Mouse (Mus musculus) brown adipose tissue, adult 24 weeks (tissue): ENCODE data around the gene Fibp. TPM values are rescaled to one million over a fixed set of nuclear protein-coding genes. Genes with fewer than 3 reads are reported as not detected.

Source experiments
- H3K27ac ChIP-seq: fragments of 200-500 bp; replicated peaks from 2 replicates; pipeline ENCODE4 v1.5.1; 2012; ENCODE audit warnings: low read depth, mild to moderate bottlenecking, low read length
- H3K4me1 ChIP-seq: fragments of 200-500 bp; 2 replicates; pipeline ENCODE4 v1.6.1; 2012; ENCODE audit warnings: low read length, mixed read lengths; ENCODE audit not compliant: control insufficient read depth, insufficient read depth, insufficient read length
- H3K4me3 ChIP-seq: fragments of 200-500 bp; 2 replicates; pipeline ENCODE4 v1.5.1; 2012; ENCODE audit warnings: low read depth, mild to moderate bottlenecking, low read length, moderate library complexity; ENCODE audit not compliant: insufficient read depth
- polyA plus RNA-seq: library from polyadenylated mRNA; stranded (reverse); fragments of >200 nt; gene quantifications from 2 replicates; pipeline ENCODE4 v1.2.4, GENCODE M21; 2012; ENCODE audit not compliant: missing spikeins, insufficient read depth, insufficient read length

The Fibp gene
- polyA plus RNA-seq, 1 experiment = 34.8 TPM

- Histone ChIP-seq H3K27ac (peak overlapping the region; percentile 92; the same call in 1 of the 2 replicates), H3K4me3 (peak overlapping the region; percentile 91), H3K4me1 (peaks cover 17% of the 10 kb centered on the region)
Observed at GRCm38 (mm10) chr19:5425906-5426565, 34.4 kb upstream of the Fibp start.

DNA sequence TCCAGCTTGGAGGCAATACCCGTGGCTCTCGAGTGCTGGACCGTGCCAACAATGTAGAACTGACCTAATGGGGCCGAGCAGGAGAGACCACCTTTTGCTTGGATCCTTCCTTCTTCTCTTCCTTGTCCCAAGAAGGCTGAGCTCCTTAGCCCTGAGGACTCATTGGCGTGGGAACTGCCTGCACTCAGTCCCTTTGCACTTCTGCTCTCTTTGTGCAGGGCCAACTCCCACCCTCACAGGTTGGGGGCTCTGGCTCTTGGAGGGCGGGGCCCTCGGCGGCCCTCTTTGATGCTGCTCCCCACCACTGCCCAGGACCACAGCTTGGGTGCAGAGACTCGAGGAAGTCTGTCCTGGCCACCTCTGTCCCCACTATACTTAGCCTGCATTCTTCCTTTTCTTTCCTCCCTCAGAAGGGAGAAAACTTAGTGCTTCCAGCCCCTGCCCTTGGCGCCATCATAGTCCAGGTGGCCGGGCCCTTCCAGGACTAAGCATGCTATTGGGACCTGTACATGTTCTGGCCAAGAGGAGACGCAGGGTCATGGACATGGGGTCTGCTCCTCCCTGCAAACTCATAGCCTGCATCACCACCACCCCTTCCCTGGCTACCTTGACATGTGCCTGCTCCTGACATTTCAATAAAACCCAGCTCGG lies 33.6 kb upstream of the Fibp start:
- H3K27ac ChIP-seq = no peak overlapping the region
- H3K4me3 ChIP-seq = peak overlapping the region; percentile 91
- H3K4me1 ChIP-seq = peaks cover 17% of the 10 kb centered on the region

DNA sequence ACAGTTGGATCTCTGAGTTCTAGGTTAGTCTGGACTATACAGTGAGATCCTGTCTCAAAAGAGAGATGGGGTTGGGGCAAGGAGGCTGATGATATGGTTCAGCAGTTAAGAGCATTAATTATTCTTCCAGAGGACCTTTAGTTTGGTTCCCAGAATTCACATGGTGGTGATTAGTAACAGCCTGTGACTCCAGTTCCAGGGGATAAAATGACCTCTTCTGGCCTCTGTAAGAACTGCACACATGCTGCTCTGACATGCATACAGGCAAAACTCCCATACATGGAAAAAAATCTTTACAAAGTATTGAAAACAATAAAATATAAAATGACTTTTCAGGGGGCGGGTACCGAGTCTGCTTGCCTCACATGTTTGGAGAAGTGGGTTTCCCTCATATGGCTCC lies 32.3 kb upstream of the Fibp start:
- H3K4me1 ChIP-seq = peaks cover 18% of the 10 kb centered on the region
- H3K4me3 ChIP-seq = no peak overlapping the region
- no peak overlapping the region for H3K27ac ChIP-seq

GRCm38 (mm10) chr19:5429219-5429618 lies 31.2 kb upstream of the Fibp start:
- H3K4me3 ChIP-seq = no peak overlapping the region
- H3K4me1 ChIP-seq = peaks cover 14% of the 10 kb centered on the region
- H3K27ac ChIP-seq = no peak overlapping the region

- Histone ChIP-seq H3K4me1 (peaks cover 14% of the 10 kb centered on the region), H3K27ac (no peak overlapping the region), H3K4me3 (no peak overlapping the region)
Observed at GRCm38 (mm10) chr19:5429806-5430205, 30.6 kb upstream of the Fibp start.

DNA sequence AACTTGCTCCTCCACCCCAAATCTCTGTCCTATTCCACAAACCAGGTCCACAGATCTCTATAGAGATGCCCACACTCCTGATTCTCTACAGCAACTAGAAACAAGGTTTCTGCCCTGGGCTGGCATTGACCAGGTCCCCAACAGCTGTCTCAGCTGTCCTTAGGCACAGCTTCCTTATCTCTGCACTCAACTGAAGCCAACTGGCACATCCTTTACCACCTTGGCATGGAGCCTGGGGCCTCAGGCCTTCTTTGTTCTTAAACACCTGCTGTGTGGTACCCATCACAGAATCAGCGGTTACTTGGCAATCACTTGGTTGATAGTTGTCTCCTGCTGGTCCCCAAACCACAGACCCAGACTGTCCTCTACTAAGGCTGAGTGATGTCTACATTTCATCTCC lies 30.0 kb upstream of the Fibp start:
- H3K4me1 ChIP-seq = peaks cover 14% of the 10 kb centered on the region
- H3K4me3 ChIP-seq = no peak overlapping the region
- H3K27ac ChIP-seq = no peak overlapping the region

DNA sequence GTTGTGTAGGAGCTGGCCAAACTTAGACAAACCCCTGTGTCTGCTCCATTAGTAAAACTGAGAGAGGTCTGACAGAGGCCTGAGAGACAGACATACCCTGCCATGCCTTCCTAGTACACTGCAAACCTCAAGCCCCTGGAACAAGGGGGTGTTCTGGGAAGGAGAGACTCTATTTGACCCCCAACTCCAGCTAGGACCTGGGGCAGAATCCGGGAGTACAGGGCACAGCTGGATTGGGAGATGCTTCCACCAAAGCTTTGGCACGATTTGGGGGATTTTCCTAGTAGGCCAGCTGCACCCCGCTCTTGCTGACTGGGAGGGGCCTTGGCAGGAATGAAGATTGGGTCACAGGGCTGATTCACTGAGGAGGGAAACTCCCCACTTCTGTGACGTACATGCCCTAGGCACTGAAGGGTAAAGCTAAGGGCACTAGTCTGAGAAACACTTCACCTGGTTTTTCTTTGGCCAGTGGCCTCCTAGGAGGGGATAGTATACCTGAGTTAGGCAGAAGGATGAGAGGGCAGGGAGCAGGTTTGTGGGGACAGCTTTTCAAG lies 28.4 kb upstream of the Fibp start:
- no peak overlapping the region for H3K27ac ChIP-seq

DNA sequence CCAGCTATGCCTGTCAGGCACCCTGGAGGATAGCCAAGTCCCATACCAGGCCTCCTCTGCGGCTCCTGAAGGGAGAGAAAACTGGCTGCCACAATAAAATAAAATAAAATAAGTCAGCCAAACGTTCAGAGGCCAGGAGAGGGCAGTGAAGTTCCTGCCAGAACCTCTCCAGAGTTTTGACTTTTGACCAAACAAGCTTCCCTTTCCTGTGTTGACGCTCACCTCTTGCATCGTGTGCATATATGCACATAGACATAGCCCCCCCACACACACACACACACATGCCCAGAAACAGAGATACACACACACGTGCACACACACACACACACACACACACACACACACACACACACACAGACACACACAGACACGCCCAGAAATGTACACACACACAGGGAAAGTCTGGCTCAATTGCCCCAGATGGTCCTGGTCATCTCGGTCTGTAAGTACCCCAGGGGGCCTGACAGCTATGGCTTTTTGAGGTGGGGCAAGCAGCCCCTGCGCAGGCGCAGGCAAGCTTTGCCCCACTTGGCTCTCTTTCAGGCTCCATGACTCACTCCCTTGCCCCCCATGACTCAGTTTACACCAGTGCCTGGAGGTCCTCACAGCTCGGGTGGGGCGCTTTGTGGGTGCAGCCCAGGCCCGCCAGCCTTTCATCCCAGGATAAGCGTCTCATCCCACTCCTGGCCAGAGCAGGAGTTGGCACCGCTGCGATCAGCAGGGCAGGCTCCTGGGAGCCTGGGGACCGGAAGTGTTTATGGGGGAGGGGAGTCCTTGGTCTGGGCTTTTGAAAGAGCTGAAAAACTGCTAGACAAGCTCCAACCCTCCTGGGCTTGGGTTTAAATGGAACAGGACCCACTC lies 27.2 kb upstream of the Fibp start:
- Histone ChIP-seq H3K4me3 (peak overlapping the region; percentile 55), H3K27ac (peak overlapping the region; percentile 63), H3K4me1 (peaks cover 4% of the 10 kb centered on the region; the same call in 1 of the 2 replicates)

More for the DNA sequence above, 28.4 kb upstream of the Fibp start:
- no peak overlapping the region for H3K4me3 ChIP-seq
- peaks cover 4% of the 10 kb centered on the region; the same call in 1 of the 2 replicates for H3K4me1 ChIP-seq

DNA sequence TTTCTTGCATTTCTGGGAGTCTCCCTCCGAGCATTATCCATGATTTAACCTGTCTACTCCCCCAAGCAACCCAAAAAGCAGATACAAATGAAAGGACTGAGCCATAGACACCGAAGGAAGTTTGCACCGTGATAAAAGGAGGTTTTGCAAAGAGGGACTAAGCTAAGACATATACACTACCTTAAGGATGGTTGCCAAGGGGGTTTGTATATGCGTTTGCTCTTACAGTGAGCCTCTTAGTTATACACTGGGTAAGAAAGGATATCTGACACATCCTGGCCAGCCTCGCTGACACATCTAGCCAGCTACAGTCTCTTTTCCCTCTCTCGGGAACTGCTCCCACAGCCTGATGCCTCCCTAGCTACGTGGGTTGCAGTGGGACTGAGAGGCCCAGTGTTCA lies 26.5 kb upstream of the Fibp start:
- peak overlapping the region; percentile 63 for H3K27ac ChIP-seq
- peak overlapping the region; percentile 55; the same call in 1 of the 2 replicates for H3K4me3 ChIP-seq
- peaks cover 4% of the 10 kb centered on the region; the same call in 1 of the 2 replicates for H3K4me1 ChIP-seq

DNA sequence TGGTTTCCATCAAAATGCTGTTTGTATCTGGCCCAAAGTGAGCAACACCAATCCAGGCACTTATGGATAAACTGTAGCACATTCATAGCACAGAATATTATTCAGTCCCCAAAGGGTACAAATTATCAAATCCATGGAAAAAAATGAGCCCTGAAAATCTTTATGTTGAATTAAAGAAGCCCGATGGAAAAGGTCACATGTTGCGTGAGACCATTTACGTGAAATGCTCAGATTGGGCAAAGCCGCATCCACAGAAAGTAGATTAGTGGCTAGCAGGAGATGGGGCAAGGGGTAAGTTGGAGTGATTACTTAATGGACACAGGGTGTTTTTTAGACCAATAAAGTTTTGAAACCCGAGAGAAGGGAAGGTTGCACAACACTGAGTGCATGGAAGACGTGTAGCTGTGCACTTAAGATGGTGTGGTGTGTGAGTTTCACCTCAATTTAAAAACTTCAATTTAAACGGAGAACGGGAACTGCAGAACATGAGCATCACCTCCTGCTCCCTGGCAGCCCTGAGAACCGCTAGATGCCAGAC lies 16.0 kb upstream of the Fibp start:
- Histone ChIP-seq H3K4me1 (peaks cover 9% of the 10 kb centered on the region; the same call in 1 of the 2 replicates), H3K27ac (no peak overlapping the region), H3K4me3 (no peak overlapping the region)

DNA sequence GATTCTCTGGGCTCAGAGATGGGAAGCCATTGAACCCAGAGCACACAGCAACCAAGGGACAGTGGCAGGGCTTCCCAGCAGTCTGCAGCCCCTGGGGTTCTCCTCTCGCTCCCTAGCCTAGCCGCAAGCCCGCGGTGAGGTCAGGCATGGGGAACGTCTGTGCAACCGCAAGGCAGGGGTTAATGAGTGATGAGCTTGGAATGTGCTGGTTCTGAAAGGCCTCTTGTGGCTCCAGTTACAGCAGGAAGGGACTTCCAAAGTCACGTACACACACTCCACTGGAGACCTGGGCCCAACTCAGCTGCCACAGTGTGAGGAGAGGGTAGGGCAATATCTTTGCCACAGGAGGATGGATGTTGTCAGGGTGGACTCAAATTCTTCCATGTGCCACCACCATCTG lies 15.5 kb upstream of the Fibp start:
- Histone ChIP-seq H3K4me1 (peaks cover 9% of the 10 kb centered on the region; the same call in 1 of the 2 replicates), H3K27ac (no peak overlapping the region), H3K4me3 (no peak overlapping the region)

DNA sequence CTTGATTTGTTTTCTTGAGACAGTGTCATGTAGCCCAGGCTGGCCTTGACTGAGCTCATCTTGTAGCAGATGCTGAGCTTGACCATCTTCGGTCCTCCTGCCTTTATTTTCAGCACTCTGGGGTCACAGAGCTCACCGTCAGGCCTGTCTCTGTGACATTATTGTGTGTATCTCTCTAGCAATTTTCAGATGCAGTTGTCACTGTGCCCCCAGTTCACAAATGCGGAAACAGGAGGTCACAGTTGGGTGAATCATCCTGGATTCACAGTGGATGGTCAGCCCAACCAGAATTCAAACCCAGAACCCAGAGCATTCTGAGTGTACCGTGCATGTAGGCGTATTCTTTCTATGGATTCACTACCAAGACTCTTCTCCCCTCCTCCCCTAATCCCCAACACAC lies 14.7 kb upstream of the Fibp start:
- H3K4me3 ChIP-seq = no peak overlapping the region
- peaks cover 9% of the 10 kb centered on the region; the same call in 1 of the 2 replicates for H3K4me1 ChIP-seq
- no peak overlapping the region for H3K27ac ChIP-seq

DNA sequence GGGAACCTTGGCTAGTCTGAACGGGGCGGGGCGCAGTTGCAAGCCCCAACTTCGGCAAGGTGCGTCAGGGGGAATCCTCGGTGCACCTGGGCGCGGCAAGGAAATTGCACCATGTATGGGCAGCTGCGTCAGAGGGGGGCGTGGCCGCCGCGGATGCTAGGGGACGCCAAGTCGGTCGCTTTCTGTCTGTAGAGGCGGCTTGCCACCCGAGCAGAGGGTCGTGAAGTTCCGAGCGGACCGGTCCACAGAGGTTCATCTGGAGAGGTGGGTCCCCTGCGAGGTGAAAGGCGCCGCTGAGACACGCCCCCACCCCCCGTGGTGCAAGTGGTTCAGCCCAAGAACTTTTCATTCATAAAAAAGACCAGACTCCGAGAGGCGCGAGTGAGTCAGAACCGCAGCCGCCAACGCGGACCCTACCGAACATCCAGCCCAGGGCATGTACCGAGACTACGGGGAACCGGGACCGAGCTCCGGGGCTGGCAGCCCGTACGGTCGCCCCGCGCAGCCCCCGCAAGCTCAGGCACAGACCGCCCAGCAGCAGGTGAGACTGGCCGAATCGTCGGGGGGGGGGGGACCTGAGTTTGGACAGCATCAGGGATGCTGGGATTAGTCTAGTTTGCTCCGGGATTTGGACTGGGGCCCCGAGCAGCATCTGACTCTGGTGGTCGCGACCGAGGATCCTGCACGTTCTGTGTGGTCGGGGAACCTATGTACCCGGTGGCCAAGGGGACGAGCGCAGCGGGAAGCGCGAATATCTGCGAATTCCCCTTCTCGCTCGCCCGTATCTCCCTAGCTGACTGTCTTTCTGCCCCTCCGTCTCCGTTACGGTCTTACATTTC lies 12.7 kb upstream of the Fibp start, which contains the start of gene Fosl1:
Gene Fosl1 (plus strand): TSS at position 33 of the 839 bp plus-strand sequence.
- no peak within 1 kb of the TSS for H3K27ac ChIP-seq

More for the DNA sequence above, 12.7 kb upstream of the Fibp start, which contains the start of gene Fosl1:
- Histone ChIP-seq H3K4me3 (peak within 1 kb of the TSS; percentile 81), H3K4me1 (peaks cover 9% of the 10 kb centered on the region; the same call in 1 of the 2 replicates)
